Mouse (Mus musculus) liver, adult (tissue): ENCODE data around the gene Sdc4.

Experiments used
- GATA4 ChIP-seq: IDR thresholded peaks from 2 replicates; pipeline ENCODE4 v1.6.1; 2014; ENCODE audit warnings: mild to moderate bottlenecking, low read length; ENCODE audit not compliant: insufficient replicate concordance

Gene Sdc4

DNA sequence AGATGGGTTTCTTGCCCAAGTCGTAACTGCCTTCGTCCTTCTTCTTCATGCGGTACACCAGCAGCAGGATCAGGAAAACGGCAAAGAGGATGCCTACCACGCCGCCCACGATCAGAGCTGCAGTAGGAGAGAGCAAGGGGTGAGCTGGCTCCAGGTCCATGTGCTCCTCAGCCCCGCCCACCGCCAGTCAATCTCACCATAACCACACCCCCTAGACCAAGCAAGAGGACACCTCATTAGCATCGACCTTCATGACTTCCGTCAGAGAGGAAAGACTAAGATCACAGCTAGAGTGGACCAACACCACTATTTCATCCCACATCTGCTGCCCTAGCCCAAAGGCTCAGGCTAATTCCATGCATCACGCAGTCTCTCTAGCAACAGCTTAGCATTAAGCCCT lies 17.6 kb downstream of the Sdc4 start:
- no peak for TF ChIP-seq GATA4

DNA sequence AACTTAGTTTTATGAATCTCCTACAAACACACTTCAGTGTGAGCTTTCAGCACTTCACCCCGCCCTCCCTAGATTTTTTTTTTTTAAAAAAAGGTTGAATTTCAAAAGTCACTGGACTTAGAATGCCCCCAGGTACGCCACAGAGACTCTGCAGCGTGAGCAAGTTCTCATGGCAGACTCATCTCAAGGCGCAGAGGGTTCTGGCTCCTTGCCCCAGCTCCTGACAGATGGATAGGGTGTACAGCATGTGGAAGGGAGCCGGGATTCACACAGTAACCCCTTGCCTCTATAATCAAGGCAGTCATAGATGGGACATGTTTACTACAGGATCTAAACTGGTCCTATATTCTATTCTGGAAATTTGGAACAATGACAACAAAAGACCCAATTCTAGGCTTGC lies 18.3 kb downstream of the Sdc4 start:
- no peak for TF ChIP-seq GATA4

DNA sequence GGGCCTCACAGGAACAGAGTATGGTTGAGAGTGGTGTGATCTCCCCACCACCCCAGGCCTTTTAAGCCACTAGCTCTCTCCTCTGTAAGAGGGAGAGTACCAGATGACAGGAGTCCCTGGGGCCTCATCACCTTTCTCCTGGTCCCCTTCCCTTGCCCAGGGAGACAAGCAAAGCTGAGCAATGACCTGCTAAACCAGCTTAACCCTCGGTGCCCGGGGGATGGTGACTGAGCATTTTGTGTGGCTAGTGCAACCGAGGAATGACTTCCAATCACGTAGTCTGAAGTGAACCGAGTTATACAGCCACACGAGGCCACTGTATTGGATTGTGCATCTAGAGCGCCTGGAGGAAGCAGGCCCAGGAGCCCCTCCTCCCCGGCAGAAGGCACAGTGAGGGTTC lies 19.3 kb downstream of the Sdc4 start:
- no peak for TF ChIP-seq GATA4

DNA sequence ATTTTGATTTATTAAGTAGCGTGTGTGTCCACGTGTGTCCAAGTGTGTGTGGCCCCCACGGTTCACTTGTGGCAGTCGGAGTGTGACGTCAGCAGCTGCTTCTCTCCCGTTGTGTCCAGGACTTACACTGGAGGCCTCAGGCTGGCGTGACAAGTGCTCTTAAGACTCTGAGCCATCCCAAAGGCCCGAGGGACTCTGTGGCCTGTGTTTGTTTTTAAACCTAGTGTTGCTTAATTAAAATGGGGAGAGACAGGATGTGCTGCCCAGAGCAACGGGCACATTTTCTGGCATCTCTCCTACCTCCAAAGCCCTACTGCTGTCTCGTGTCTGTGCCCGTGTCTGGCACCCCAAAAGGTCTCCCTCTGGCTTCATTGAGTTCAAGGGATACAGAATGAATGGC lies 20.2 kb downstream of the Sdc4 start:
- TF ChIP-seq GATA4, result no peak

DNA sequence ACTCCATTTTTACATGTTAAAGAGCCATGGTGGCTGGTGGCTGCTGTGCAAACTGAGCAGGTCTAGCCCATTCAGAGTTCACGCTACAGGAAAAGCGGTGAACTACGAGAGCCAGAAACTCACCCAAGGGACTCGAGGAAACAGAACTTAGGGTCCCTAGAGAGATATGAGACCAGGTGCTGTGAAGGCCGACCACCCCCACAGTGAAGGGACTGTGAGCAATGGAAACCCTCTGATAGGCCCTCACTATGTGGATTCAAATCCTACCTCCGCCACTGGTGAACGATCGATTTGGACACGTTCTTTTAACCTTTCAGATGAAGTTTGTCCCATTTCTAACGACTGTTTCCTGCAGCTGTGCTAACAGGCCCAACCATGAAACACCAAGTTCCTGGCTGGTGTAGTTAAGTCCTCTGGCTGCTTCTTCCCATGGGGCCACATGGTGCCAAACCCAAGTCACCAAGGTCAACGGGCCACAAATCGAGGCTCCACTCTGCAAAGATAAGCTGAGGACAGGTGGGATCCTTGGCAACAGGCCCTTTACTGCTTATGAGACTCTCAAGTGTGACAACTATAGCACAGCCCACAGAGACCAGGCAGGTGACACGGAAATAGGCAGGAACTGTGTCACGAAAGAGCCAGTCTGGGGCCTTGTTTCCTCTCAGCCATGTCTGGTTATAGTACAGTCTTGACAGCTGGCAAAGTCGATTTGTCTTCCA lies 20.9 kb downstream of the Sdc4 start:
- TF ChIP-seq GATA4, result no peak

DNA sequence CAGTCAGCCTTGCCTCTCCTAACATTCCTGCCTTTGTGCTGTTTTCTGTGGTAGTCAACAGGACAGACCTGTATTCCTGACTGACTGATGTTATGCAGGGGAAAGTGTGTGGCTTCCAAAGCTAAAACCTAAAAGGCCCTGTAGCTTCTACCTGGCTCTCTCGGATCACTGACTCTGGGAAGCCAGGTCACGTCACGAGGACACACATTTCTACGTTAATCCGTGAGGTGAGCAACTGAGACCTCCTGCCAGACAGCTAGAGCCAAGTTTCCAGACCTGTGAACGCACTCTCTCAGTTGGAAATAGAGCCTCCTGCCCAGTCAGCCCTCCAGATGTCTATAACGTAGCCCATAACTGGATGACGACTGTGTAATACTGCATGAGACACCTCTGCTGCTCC lies 21.7 kb downstream of the Sdc4 start:
- no peak for TF ChIP-seq GATA4

DNA sequence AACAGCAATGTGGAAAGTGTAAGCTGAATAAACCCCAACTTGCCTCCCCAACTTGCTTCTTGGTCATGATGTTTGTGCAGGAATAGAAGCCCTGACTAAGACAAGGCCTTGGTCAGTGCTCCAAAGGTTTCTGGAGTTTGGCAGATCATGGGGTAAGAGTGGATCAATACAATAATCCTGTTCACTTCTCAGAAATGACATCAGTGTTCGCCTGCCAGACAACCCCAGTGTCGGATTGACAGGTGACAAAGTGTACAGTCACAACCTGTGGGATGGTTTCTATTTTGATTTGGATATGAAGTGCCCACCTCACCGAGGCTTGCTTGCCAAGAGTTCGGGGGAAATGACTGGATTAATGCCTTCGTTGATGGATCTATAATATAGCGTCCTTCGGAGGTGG lies 22.4 kb downstream of the Sdc4 start:
- no peak for TF ChIP-seq GATA4

DNA sequence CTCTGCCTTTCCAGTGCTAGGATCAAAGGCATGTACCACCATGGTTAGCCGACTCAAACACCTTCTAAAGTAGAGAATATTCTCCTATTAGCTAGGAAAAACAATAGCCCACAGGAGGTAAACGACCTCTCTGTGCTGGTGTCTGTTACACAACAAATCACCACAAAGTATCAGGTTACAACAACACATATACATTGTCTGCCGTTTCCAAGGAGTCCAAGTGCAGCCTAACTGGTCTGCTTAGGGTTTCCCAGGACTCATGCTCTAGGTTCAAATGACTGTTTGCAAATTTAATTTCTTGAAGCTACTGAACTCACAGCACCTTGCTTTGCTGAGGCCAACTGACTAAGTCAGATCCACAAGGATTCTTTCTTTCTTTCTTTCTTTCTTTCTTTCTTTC lies 24.2 kb downstream of the Sdc4 start:
- no peak for TF ChIP-seq GATA4

DNA sequence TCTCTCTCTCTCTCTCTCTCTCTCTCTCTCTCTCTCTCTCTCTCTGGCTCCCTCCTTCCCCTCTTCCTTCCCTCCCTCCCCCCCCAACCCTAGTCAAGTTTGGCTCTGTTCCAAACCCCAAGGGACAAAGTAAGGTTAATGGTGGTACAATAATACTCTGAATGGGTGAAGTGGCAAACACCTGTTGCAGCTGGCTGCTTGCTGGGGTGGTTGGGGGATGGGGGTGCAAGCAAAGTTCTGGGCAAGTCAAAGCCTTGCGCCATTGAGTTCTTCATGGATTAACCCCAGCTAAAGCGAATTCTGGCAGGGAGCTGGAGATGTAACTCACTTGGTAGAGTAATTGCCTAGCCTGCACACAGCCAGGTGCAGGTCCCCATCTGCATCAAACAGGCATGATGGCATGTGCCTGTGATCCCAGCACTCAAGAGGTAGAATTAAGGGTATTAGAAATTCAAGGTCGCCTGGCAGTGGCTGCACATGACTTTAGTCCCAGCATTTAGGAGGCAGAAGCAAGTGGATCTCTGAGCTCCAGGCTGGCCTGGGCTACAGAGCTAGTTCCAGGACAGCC lies 25.3 kb downstream of the Sdc4 start:
- no peak for TF ChIP-seq GATA4

DNA sequence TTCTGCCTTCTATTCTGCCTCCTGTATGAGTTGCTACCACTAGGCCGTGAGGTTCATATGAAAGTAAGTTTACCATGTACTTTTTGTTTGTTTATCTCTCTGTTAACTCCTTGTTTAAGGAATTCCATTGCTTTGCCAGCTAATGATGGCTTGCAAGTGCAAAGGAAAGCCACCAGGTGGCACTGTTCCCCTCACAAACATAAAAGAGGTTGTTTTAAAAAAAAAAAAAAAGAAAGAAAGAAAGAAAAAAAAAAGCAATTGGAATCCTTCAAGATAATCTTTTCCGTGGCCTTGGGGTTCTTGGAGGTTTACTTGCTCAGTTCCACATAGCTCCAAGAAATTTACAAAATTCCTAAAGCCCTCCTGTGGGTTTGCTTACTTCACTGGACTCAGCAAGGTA lies 26.5 kb downstream of the Sdc4 start:
- no peak for TF ChIP-seq GATA4

DNA sequence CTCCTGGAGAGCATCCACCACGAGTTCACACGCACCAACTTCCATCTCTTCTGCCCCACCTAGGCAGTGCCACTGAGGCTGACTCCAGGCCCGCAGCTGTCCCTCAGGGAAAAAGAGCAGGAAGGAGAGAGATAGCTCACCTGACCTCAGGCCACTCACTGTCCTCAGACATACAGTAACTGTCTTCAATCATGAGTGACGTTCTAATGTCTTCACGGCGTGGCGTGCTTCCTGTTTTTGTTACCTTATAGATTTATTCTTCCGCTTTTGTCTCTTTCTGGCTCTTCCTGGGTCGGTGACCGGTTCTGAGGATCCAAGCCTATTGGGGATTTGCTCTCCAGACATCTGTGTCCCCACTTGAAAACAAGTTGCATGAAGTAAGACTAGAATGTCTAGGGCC lies 29.1 kb downstream of the Sdc4 start:
- TF ChIP-seq GATA4, result no peak

DNA sequence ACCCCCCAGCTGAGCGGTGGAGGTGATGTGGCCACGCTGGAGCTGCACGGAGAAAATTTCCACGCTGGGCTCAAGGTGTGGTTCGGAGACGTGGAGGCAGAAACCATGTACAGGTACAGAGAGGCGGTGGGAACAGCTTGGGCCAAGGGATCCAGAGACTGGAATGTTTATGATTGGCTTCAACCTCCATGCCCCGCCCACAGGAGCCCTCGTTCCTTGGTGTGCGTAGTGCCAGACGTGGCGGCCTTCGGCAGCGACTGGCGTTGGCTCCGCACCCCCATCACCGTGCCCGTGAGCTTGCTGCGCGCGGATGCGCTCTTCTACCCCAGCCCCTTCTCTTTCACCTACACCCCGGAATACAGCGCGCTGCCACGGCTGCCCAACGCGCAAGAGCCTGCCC lies 29.5 kb downstream of the Sdc4 start:
- no peak for TF ChIP-seq GATA4

DNA sequence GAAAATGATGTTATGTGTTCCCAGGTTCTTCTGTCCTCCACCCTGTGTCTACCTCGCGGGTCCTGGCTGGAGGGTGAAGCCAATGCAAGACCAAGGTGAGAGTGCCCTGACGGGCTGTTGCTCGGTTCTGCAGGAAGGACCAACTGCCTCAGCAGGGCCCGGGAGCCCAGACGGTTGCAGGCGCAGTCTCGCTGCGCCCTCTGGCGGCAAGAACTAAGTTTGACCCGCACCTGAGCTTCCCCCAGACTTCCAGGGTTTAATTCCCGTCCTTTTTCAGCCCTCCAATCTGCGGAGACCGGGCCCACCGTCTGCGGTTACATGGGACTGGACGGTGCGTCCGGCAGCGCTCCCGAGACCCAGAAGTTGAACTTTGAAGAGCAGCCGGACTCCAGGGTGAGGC lies 36.0 kb downstream of the Sdc4 start:
- TF ChIP-seq GATA4, result no peak

DNA sequence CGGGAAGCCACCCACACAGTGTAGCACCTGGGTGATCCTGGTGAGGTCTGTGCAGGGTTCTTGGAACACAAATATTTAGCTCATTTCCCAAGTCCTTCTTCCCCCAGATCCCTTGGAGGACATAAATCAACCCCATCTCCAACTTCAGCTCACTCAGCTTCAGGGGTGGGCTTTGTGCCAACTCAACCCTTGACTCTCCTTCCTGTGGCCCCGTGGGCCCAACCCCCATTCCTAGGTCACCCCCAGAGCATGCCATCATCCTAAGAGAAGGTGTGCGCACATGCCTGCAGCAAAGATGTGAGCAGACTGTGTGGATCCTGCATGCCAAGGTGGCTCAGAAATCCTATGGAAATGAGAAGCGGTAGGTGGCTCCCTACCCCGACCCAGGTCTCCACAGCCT lies 38.2 kb downstream of the Sdc4 start:
- TF ChIP-seq GATA4, result no peak

DNA sequence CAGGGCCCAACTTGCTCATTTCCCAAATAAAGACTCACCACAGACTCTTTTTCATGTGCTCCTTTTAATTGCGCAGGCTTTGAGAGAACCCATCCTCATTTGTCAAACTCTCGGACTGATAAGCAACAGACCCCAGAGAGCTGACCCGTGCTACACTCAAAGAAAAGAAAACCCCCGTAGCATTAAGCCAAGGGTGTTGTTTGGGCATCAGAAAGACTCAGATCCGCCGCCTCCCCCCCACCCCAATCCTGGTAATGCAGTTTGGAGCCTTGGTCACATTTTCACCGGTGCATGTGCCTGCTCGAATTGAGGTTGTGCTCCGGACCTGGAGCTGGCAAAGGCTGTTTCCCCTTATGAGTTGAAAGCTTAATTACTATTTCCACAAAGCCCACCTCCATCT lies 38.6 kb downstream of the Sdc4 start, which contains the start of gene Matn4:
Gene Matn4 (minus strand): TSS at position 101 of the 400 bp plus-strand sequence.
- no peak for TF ChIP-seq GATA4

DNA sequence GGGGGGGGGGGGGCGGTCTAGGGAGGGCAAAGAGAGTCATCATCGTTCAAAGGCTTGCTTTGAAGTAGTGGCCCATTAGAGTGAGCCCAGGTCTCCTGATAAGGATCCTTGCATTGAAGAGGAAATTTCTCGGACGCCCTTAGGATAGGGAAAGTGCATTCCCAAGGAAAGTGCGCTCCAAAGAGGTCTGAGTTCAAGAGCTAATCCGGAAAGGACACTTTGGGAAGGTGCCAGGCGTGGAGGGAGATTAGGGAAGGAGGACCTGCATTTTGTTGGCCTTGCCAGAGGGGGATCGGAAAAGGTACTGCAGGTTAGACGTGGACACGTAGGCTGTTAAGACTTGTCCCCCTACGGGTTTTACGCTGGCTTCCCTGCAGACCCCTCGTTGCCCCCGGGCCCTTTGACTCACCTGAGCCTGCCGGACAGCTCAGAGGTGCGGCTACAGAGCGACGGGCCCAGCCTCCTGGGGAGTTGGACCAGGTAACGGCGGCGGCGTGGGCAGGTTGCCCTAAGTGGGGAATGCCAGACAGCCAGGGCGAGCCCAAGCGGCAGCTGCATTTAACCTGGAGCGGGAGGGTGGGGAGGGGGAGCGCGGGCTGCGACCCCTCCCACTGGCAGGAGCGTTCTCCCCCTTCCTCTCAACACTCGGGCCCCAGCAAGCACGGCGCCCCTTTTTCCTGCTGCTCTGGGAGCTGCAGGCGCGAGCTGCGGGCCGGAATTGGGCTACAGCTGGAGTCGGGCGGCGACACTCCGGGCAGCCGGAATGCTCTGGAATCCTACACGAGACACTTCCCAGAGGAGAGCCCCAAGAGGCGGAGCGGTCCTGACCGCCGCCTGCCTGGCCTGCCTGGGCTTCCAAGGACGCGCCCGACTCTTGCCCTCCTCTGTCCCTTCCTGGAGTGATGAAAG lies 39.4 kb downstream of the Sdc4 start:
- TF ChIP-seq GATA4, result no peak
